Mouse (Mus musculus) cerebellum, adult 9-10 months (tissue): Measurements from ENCODE around the gene Cep55.

ENCODE experiments used
- DNase-seq: peaks from one replicate; pipeline ENCODE4 v3.0.0; 2022

The Cep55 gene

DNA sequence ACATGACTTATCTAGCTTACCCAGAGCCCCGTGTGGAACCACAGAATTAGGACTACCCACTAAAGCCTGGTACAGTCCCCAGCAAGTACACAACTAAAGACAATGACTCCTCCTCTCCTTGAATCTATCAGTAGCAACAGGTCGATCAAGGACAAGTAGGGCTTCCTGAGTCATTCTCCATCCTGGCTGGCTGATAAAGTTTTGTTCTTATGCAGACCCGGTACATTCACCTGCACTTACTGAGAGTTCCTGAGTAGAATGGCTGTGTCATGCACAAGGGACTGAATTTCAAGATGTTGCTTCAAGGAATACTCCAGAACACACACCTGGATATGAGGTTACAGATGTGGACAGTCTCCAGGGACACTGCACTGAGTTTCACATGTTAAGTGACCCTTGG, 9.6 kb upstream of the Cep55 start:
- no peak for DNase-seq

DNA sequence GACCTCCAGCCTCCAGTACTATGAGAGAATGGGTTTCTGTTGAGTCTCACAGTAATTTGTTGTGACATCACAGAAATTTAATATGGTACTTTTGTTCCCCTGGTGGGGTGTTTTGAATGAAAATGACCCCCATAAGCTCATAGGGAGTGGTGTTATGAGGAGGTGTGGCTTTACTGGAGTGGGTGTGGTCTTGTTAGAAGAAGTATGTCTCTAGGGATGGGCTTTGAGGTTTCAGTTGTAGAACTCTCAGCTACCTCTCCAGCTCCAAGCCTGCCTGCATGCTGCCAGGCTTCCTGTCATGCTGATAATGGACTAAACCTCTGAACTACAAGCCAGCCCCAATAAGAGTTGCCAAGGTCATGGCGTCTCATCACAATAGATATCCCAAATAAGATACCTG, 5.1 kb upstream of the Cep55 start:
- DNase-seq, result no peak

DNA sequence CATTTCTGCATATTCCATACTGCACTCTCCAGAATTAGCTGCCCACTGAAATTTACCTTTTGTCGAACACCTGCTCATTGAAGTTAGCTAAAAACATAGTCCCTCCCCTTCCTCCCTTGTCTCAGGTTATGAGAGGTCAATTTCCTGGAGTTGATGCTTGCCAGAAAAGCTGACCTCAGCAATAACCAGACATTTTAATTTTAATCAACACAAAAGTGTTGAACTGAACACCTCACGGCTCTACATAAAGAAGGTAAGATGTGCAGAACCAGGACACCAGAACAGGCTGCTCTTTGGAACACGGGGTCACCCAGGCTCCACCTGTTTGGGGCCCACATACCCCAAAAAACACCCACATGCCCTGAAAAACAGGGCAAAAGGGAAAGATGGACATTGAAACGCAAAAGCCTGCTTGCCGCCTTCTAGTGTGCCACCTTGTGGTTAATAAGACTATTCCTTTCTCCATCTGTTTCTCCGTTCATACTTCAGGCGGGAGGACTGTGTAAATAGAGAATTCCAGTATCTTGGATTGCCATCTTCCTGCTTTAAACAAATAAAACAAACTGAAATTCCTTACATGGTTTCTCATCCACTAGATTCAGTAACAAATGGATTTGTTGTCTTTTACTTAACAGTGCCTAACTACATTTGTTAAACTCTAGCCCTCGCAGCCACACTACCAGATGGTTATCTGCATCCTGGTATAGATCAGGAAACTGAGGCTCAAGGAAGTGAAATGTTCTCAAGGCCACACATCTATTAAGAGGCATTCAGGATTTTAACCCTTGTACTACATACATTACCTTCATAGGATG, 1.4 kb upstream of the Cep55 start:
- DNase-seq, result peak; percentile 65

DNA sequence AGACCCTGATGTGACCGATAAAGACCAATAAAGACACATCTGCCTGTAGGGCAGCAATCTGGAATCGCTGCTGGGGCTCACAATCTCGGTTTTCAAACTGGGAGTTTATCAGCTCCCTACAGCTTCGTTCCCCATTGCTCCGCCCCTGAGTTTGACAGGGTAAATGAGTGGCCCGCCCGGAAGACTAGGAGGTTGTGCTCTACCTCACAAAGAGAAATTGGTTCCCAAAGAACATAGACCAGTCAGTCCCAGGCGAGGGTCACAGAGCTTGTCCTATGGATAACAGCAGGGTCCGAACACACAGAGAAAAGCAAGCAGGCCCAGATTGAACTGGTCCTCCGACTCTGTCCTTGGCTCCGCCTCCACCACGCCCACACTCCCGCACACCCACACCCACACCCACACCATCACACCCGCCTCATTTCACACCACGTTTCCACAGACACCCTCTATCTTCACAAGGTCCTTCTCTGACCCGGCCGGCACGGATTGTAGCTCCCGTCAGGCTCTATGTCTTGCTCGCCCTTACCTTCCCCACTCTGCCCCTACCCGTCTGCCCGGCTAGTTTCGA, 577 bp upstream of the Cep55 start:
- DNase-seq, result peak; percentile 85

DNA sequence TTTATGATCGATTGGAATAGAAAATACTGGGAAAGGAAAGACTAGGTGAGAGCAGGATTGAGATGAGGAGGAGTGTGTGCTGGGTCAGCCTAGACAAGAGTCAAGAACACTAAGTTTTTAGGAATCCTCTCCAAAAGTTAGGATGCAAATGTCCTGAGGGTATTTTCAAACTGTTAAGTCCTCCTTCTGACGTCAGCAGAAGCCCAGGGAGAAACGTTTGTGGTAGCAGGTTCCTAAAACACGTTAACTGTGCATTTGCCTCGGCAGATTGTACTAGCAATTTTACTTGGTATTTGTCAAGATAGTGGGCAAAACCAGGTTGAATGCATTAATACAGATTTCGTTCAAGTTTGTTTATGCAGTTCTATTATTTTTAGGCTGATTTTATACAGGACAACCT, 987 bp downstream of the Cep55 start:
- no peak for DNase-seq

DNA sequence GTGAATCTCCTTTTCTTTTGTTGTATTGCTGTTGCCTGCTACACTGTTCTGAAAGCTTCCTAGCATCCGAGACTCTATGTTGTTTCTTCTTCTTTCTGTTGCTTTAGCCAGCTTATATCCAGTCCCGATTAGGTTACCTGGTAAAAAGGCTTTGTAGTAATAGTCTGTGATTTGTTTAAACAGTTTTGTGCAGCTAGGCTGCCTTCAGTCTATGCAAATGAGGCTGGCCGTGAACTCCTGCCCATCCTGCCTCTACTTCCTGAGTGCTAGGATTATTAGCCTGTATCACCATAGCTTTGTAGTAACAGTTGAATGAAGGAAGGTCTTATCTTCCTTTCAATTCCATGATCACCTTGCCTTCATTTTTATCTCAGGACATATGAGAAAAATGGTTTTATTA, 1.5 kb downstream of the Cep55 start:
- DNase-seq, result no peak

DNA sequence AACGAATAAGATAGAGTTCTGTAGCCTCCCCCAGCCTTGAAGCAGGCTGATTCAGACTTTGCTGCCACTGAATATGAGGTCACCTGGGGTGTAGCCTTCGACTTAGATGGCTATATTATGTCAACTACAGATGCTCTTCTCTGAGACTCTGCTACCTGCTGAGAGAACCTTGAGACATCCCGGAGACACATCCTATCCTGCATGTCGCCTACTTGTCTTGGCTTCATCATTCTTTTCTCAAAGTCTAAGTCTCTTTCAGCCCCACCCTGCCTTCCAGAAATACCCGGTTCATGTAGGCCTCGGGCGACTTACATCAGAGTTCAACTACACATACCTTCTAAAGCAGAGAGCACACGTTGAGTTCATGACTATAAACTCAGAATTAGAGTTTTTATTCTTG, 2.1 kb downstream of the Cep55 start:
- peak; percentile 8 for DNase-seq

DNA sequence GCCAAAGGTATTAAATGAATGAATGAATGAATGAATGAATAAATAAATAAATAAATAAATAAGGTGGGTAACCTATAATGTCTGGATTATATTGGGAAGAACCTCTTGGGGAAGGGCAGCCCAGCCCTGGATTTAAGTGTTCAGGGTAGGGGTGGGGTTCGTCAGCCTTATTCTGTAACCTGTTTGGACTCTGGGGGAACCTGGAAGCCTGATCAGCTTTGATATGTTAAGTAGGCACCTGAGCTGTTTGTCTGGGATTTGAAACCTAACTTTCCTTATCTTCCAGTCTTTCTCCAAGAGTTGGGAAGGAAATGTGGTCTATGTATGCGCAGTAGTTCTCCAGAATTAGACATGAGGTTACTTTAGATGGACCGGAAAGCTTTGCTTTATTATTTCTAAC, 8.4 kb downstream of the Cep55 start:
- no peak for DNase-seq

DNA sequence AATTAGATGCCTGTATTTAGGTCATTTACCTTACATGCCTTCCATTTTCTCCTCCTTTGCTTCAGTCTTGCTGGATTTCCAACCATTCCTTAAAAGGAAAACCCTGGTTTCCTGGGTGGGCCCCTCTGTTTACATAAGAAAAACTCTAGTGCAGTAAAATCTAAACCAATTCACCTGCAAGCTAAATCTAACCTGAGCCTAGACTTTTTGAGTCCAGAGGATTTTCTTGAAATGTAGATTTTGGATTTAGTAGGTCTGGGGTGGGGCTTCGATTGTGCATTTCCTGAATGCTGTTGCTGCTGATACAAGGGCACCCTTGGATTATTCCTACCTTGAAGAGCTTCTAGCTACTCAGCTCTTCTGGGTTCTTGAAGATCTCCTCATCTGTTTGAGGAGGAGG, 9.2 kb downstream of the Cep55 start:
- no peak for DNase-seq

DNA sequence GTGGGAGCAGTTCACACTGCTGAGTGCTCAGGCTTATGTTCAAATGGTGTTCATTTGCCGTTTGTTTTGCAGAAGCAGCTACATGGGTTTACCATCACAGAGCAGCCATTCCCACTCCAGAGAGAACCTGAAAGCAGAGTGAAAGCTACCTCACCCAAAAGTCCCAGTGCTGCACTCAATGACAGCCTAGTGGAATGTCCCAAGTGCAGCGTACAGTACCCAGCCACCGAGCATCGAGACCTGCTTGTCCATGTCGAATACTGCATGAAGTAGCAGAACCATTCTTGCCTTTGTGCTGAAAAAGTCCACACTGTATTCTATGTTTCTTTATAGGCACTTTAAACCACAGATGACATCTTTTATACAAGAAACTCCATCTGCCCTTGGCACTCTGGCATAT, 18.4 kb downstream of the Cep55 start:
- no peak for DNase-seq

DNA sequence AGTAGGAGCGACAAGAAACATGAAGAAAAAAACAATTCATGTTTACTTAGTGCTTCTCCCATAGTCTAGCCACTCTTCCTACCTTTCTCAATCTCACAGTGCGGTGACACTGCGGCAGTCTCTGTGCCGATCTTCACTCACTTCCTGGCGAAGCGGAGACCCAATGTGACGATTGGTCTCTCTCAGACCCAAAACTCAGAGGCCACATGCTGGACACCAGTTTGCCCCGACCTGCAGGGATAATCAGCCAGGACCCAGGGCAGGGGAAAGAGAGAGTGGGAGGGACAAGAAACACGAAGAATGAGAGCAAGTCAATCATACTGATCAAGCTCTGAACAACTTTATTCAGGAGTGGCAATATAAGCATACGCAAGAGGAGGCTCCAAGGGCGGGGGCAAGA, 20.2 kb downstream of the Cep55 start:
- no peak for DNase-seq

DNA sequence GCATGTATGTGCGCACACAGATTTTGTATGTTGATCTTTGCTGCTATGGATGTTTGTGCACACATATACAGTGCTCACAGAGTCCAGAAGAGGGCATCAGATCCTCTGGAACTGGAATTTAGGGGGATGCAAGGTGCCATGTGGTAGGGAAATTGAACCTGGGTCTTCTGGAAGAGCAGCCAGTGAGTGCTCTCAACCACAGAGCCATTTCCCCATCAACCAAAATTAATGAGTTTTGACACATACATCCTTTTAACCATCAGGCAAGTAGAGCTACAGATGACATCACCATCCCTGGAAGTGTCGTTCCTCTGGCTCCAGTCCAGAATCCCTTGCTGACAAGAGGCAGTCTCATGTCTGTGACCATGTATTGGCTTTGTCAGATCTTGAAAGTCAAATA, 21.4 kb downstream of the Cep55 start:
- DNase-seq, result no peak

DNA sequence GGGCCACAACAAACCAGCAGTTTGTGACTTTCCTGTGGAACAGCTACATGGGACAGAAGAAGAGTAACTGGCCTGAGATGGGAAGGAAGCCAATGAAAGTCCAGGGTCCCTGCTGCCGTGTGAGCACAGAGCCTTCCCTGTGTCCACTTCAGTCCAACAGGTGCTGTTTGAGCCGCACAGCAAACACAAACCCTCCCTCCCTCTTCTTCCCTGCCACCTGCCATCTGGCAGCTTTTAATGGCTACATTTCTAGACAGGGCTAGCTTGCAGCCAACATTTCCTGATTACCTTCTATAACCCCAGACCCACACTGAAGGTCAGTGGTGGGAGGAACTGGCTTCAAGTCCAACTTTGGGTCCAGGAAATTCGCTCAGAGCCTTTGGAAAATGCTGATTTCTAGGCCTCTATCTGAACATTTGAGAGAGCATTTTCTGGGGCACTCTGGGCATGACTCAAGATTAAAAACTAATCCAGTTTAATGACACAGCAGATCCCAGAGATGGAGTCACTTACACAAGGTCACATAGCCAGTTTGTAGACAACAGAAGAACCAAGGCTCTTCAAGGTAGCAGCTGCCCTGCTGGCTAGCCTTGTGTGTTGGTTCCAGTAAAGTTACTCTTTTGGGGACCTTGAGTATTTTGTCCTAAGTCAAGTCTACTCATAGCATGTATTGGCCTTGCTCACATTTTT, 23.2 kb downstream of the Cep55 start:
- peak; percentile 8 for DNase-seq

DNA sequence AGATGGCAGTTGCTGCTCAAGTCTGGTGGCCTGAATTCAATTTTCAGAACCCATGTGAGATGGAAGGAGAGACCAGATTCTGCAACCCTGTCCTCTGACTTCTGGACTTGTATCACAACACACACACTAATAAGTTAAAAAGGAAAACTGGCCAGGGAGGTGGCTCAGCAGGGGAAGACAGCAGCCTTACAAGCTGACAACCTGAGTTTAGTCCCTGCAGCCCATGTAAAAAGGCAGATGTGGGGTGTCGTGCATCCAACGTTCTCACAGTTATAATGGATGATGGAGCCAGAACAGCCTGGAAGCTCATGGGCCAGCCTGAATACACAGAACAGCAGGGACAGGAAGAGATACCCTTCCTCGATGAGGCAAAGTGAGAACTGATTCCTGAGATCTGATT, 26.6 kb downstream of the Cep55 start:
- DNase-seq, result no peak

DNA sequence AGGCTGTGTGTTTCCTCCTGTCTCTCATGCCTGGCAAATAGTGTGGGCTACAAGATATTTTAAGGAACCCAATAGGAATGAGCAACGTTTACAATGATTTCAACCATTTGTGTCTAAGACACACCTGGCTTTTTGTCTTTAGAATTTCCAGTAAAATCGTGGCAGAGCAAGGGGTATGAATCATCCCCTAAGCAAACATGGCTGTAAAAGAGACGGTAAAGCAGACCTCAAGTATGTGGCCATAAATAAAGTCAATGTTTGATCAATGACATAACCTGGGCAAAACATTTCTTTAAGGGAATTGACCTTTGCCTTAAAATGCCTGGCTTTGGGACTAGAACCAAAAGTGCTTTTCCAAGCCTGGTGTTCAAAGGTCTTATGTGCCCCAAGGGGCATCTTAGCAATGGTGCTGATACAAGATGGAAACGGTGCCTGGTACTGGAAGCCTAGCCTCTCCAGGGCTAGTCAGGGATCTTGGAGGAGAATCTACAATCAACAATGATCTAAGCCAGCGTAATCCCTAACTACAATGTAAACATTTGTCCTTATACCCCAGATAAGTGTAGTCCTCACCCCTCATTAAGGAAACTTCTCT, 28.2 kb downstream of the Cep55 start:
- DNase-seq, result no peak

DNA sequence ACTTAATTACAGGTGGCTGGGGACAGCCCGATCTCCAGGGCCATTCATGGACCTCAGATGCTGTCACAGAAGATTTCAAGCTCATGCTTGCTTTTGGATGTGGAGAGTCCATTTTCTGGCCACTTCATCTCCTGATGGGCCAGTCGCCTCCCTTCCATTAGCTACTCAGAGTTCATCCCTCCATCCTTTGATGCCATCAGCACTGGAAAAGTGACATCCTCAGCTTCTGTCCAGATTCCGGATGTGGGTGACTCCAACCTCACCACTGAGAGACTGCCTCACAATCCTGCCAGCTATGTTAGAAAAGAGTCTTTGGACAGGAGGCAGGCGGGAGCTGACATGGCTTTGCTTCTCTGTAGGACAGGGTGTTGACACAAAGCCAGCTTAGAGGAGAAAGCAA, 31.0 kb downstream of the Cep55 start:
- no peak for DNase-seq

DNA sequence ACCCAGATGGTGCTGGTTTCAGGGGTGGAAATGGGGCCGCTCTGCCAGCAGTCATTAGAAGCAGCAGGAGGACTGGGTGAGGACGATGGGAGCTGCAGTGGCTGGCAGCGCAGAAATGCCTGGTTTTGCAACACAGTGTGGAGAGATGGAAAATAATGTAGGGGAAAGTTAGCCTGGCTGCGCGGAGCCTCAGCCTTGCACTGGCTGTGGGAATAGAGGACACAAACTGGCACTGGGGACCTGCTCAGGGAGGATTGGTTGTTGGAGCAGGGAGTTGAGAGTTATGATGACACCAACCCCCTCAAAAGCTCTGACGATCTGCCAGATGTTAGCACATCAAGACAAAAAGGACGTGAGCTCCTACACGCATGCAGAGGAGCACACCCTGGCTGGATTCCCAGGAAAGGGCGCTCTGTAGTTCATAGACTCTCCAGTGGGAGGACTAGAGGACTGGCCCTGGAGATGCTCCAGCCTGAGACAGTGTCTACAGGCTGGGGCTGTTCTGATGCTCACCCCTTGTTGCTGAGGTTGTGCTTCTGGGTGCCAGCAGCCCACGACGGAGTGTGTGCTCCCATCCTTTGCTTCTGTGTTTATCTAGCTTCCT, 32.2 kb downstream of the Cep55 start:
- DNase-seq, result no peak

DNA sequence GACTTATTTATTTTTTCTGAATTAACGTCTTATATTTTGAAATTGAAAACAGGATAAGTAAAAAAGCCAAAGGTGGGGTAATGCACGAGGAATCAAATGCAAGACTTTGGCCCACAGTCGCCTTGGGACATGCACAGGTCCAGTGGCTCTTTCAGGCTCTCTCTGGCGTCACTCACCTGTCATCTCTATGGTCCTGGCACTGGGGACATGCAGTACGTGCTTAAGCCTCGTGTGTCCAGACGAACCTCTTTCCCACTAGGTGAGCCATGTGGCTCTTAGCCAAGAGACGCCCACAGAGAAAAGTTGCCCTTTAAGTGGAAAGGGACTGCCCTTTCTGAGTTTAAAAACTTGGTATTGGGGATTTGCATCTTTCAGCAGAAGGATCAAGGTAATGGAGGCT, 34.5 kb downstream of the Cep55 start:
- no peak for DNase-seq

DNA sequence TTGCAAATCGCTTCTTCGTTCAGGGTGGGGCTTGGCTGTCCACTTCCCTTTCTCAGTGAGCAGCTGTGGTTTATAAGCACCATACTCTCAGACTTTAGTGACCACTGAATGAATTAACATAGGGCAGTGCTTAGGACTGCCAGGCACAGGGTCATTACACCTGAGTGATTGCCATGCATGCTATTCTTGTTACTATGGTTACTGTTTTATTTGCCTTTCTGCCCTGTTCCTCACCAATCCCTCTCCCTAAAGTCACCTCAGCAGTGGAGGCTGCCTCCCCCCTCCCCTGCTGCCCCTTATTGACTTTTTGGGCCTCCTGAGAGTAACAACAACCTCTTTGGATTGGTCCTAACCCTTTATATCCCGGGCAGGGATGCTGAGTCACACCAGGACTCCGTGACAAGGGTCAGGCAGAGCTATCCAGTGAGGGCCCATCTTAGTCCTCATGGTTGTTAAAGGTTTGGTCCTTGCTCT, 36.7 kb downstream of the Cep55 start:
- DNase-seq, result no peak

DNA sequence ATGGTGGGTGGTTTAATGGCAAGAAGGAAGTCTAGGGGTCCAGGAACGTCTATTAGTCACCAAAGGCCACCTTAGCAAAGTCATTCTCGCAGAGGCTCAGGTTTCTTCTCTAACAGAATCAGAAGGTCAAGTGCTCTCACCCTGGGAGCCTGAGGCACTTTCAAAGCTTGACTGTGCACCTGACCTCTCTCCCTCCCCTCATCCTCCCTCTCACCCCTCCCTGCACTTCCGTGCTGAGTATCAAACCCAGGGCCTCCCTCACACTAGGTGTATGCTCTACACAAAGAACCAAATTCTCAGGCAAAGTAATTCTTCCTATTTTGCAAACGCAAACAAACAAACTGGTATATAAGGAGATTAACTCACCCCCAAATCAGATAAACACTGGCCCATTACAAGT, 41.4 kb downstream of the Cep55 start:
- DNase-seq, result no peak

DNA sequence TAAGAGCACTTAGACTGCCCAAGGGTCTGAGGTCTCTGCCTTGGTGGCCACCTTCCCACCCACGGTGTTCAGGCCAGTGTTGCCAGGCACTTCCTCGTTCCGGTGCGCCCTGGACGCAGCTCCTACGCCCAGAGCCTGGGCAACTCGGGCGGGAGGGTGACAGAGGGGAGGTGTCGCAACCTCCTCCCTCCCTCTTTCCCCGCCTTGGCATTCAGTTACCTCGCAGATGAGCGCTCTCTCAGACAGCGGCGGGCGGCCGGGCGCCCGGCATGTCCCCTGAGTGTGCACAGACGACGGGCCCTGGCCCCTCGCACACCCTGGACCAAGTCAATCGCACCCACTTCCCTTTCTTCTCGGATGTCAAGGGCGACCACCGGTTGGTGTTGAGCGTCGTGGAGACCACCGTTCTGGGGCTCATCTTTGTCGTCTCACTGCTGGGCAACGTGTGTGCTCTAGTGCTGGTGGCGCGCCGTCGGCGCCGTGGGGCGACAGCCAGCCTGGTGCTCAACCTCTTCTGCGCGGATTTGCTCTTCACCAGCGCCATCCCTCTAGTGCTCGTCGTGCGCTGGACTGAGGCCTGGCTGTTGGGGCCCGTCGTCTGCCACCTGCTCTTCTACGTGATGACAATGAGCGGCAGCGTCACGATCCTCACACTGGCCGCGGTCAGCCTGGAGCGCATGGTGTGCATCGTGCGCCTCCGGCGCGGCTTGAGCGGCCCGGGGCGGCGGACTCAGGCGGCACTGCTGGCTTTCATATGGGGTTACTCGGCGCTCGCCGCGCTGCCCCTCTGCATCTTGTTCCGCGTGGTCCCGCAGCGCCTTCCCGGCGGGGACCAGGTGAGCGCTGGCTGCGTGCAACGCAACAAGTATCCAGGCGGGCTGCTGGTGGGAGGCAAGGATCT, 42.3 kb downstream of the Cep55 start, which contains the start of gene Ffar4:
Ffar4 (plus strand) TSS at position 214 of the 901 bp plus-strand sequence.
- no peak for DNase-seq

DNA sequence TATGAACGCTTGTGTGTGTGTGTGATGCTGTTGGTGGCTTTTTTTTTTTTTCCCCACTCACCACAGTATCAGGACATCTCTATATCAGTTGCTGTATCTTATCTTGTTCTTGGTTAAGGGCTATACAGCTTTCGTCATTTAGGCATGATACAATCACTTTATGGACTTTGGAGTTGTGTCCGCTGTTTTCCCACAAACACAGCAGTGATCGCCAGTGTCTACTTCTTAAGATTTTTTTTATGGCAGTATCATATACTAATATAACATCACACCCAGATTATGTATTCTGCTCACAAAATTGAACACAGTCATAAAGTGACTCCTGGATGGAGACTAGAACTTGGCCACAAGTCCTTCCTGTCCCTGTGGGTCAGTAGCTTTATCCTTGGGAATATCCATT, 53.1 kb downstream of the Cep55 start:
- DNase-seq, result no peak
